Mouse (Mus musculus) brain, adult 2 months (tissue): ENCODE measurements at regions not wholly inside any gene's neighbourhood (a gene's known extent, or its start where the extent isn't known, plus 50 kb on each side); places are given as distances from the start of the nearest gene placed in this dataset.
A peak's percentile ranks its signal among the peaks of the same experiment; 100 is the strongest.

Source experiments
- DNase-seq: peaks from one replicate; pipeline ENCODE4 v3.0.0; 2011; ENCODE audit warnings: low read depth, low spot score

DNA sequence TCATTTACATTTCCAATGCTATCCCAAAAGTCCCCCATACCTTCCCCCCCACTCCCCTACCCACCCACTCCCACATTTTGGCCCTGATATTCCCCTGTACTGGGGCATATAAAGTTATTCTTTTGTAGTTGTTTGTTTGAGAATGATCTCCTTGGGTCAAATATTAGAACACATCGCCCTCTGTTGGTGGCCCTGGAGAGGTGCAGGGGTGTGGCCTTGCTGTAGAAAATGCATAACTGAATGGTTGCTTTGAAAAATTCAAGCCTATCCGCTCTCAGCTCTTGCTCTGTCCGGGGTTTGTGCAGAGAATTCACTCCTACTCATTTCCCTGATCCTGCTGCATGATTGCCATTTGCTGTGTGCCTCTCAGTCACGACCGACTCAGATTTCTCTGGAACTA lies 336.4 kb upstream of the Epha6 start:
- peak; percentile 26 for DNase-seq
